Mouse (Mus musculus) limb, embryonic 10.5 days (tissue): ENCODE measurements at regions not wholly inside any gene's neighbourhood (a gene's known extent, or its start where the extent isn't known, plus 50 kb on each side); places are given as distances from the start of the nearest gene placed in this dataset.

ENCODE experiments used
- DNase-seq: peaks from one replicate; pipeline ENCODE4 v3.0.0-alpha.2; 2017; ENCODE audit warnings: low spot score
- H3K27ac ChIP-seq: fragments of 300-500 bp; sonication (generic); 2 replicates; pipeline ENCODE4 v1.5.1; 2016; ENCODE audit warnings: mild to moderate bottlenecking
- H3K27me3 ChIP-seq: fragments of 300-500 bp; sonication (generic); 2 replicates; pipeline ENCODE4 v1.6.1; 2016; ENCODE audit warnings: low read depth, mild to moderate bottlenecking; ENCODE audit not compliant: poor library complexity, severe bottlenecking
- H3K36me3 ChIP-seq: fragments of 300-500 bp; sonication (generic); 2 replicates; pipeline ENCODE4 v1.6.1; 2016; ENCODE audit warnings: mild to moderate bottlenecking, moderate library complexity
- H3K4me1 ChIP-seq: fragments of 300-500 bp; sonication (generic); 2 replicates; pipeline ENCODE4 v1.6.1; 2016
- H3K4me3 ChIP-seq: fragments of 300-500 bp; sonication (generic); 2 replicates; pipeline ENCODE4 v1.5.1; 2016; ENCODE audit warnings: mild to moderate bottlenecking, moderate library complexity
- H3K9me3 ChIP-seq: fragments of 300-500 bp; sonication (generic); replicated peaks from 2 replicates; pipeline ENCODE4 v1.6.1; 2016; ENCODE audit warnings: mild to moderate bottlenecking
- WGBS: fragments of 180-500 bp; shearing (Covaris S2); methylation state at CpG from one replicate; pipeline ENCODE4 v1.1.7; 2016; 5-methylcytosine and 5-hydroxymethylcytosine counted together

DNA sequence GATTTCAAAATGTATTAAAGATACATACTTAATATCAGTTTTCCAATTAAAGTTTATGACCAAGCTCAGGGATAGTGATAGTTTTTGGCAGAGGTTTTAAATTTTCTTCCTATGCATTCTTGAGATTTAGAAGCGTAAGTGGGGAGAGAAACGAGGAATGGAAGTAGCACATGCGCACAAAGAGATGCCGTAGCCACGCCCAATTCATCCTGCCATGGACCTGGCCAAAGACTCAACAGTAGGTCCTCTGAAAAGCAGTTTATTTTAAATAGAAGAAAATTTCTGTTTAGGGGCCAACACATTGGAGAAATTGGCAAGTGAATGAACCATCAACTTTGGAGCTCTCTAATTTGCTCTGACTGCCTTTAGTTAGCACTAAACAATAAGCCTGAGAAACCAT is 73.5 kb upstream of the 4933412E24Rik start:
- Histone ChIP-seq H3K9me3 (no peaks in the 10 kb centered on the region), H3K4me3 (no peak overlapping the region)
- 97% methylated on average over 5 of the region's 5 CpGs for WGBS

DNA sequence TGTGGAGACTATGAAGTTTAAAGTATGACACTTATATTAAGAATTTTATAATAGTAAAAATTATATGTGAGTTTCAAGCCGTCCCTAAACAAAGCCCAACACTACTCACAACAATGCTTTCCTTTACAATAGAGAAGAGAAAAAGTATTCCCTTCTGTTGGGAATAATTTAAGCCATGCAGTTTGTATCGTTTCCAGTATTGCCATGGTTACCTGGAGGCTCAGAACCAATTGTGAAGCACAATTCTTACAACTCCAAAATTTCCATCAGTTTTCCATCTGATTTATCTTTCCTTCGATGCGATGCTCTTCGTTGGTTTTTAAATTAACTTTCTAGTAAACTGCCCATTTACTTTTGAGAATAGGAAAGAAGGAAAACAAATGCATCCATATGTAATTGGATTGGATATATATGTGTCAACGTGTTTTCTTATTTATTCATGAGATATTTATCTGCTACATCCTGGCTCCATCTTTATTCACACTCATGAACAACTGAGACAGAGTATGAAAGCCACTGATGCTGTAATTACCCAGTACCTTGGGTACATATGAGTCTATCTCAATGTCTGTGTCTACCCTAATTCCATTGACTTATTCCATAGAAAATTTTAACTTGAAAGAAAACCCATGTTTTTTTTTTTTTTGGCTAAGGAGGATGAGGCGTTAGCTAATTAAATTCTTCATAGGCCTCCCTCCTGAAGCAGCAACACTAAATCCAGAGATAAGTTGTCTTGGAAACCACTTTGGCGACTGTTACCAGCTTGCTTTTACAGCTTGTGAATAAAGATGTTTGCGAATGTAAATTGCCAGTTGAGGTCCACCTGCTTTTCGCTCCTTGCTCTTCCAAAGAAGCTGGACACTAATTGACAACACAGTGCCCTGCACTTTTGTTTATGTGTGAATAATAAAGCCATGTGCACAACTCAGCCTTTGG is 72.8 kb upstream of the 4933412E24Rik start:
- H3K4me1 ChIP-seq = no peaks in the 10 kb centered on the region
- H3K9me3 ChIP-seq = no peaks in the 10 kb centered on the region
- no peaks in the 10 kb centered on the region for H3K27me3 ChIP-seq
- WGBS = 87% methylated on average over 10 of the region's 10 CpGs
- no peak for DNase-seq
- no peaks in the 10 kb centered on the region for H3K36me3 ChIP-seq
- H3K4me3 ChIP-seq = no peak overlapping the region
- no peak overlapping the region for H3K27ac ChIP-seq

More for the DNA sequence above, 73.5 kb upstream of the 4933412E24Rik start:
- Histone ChIP-seq H3K36me3 (no peaks in the 10 kb centered on the region), H3K4me1 (no peaks in the 10 kb centered on the region), H3K27ac (no peak overlapping the region), H3K27me3 (no peaks in the 10 kb centered on the region)
- DNase-seq = no peak
